Mouse (Mus musculus): ENCODE results near the gene Cacnb4. TPM values are rescaled to one million over a fixed set of nuclear protein-coding genes. Genes with fewer than 3 reads are reported as not detected.

Cacnb4 gene
- total RNA-seq, 1 experiment from 2014 or later = 0.27 TPM

GRCm38 (mm10) chr2:52567421-52567820, 109.2 kb downstream of the Cacnb4 start:
- DNase-seq = no peak

DNA sequence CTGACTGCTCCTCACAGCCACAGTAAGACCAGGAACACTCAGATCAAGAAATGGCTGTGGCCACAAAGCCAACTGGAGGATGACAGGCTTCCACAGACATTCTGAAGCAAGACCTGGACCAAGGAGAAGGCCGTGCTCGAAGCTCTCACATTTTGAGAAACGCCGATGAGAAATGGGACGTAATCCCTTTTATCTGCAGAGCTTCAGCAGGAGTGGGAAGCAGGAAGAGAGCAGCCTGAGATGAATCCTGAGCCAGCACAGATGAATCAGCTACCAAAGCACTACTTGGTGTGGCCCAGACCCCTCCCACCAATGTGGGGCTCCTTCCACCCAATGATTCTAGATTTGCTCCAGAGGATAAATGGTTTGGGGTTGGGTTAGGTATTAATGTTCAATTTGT, 113.4 kb downstream of the Cacnb4 start:
- no peak for DNase-seq

- DNase-seq = no peak
Measured at GRCm38 (mm10) chr2:52562356-52562755, 114.3 kb downstream of the Cacnb4 start.

DNA sequence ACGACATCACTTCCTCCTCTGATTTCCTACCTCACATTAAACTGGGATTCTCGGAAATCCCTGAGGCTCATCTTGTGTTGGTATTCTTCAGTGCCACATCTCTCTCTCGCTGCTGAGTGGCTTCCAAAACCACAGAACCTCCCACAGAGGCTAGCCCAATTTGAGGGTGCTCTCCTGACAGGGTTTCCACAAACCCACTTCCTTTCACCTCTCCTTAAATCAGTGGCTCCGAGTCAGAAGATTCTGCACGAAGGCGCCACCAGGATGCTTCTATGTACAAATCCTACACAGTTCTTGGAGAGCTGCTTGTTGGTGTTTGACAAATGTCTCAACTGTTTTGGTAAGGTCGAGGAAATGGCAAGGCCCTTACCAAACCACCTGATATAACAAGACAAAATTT, 115.5 kb downstream of the Cacnb4 start:
- DNase-seq = no peak

GRCm38 (mm10) chr2:52560266-52560665, 116.4 kb downstream of the Cacnb4 start:
- no peak for DNase-seq

DNA sequence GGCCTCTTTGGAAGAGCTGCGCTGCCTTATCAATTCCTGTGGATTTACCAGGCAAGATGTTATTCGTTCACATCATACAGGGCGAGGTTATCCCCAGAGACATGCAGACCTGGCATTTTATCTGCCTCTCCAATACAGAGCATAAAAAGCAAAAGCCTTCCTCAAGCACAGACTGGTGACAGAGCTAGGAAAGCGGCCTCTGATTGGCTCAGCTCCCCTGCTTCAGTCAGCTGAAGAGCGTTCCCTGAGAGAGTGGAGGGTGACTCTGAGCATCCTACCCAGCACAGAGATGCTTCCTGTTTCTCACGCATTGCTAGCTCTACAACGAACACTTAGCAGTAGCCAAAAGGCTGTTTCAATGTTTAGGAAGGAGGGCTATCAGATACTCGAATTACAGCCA, 118.2 kb downstream of the Cacnb4 start:
- no peak for DNase-seq

- no peak for DNase-seq
Measured at GRCm38 (mm10) chr2:52557503-52558275, 118.9 kb downstream of the Cacnb4 start.

- DNase-seq = no peak
Measured at GRCm38 (mm10) chr2:52556961-52557326, 119.7 kb downstream of the Cacnb4 start.

GRCm38 (mm10) chr2:52556298-52556960, 120.2 kb downstream of the Cacnb4 start:
- DNase-seq = no peak

DNA sequence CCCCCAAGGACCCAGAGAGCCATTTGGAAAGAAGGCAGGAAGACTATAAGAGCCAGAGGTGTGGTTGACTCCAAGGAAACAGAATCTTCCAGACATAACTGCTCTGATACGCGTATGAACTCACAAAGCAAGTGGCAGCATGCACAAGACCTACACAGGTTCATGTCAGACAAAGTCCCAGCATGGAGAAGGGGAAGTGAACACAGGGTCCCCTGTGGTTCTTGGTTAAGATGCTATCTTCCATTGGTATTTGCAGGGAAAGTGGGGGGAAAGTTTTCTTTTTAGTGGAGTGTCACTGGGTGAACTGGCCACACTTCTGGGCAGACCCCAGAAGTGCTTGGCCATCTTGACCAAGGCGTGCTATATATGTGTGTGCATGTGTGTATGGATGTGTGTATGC, 128.2 kb downstream of the Cacnb4 start:
- DNase-seq = no peak

- DNase-seq = no peak
Measured at GRCm38 (mm10) chr2:52547331-52547730, 129.3 kb downstream of the Cacnb4 start.

GRCm38 (mm10) chr2:52544527-52544926, 132.1 kb downstream of the Cacnb4 start:
- no peak for DNase-seq

DNA sequence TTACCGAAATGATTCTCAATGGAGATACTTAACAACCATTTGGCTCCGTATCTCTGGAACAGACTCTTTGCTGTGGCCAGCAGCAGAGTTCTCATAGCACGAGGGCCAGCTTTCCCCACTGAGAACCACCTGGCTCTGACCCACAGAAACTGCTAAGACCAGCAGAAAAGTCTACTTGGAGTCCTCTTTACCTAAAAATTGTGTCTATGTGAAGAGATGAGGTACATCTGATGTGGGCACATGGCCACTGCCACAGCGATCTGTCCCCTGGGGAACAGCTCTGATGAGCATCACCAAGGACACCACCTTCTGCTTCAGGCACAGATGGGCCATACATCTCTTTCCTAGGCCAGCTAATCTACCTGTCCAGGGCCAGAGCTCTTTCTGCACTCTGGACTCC, 135.6 kb downstream of the Cacnb4 start:
- no peak for DNase-seq

GRCm38 (mm10) chr2:52539318-52539717, 137.3 kb downstream of the Cacnb4 start:
- no peak for DNase-seq

GRCm38 (mm10) chr2:52537645-52538044, 139.0 kb downstream of the Cacnb4 start:
- no peak for DNase-seq

GRCm38 (mm10) chr2:52537155-52537554, 139.5 kb downstream of the Cacnb4 start:
- DNase-seq = no peak

DNA sequence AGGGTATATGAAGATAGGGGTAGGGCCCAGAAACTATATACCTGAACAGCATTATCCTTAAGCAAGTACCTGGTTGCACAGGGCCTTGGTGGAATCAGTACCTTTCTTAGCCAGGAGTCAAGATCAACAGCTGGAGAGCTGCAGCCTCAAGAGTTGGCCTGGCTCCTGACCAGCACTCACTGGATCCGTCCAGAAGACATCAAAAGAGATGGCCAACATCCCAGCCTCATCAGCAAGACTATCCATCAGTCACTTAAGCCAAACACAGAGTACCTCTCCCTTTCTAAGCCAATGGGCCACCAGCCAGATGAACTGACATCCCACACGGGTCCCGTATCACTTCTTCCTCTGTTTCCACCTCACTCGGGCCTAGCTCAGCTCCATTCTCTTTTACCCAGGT, 140.1 kb downstream of the Cacnb4 start:
- DNase-seq = no peak

DNA sequence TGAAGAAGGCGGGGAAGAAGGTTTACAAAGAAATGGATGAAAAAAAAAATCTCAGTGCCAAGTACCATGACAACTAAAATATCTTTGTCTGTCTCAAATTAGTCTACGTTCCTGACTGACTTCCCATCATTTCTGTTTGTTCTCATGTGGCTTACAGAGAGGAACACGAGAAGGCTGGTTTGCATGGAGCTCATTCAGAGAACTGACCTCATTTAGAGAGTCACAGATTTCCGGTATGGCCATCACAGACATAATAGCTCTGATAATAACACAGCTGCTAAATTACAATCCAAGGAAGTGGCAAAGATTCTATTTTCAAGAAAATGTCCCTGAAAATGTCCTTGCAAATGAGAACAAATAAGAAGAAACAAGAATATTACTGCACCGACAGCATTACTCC, 142.9 kb downstream of the Cacnb4 start:
- no peak for DNase-seq

GRCm38 (mm10) chr2:52530521-52530920, 146.1 kb downstream of the Cacnb4 start:
- DNase-seq = no peak

GRCm38 (mm10) chr2:52529245-52529644, 147.4 kb downstream of the Cacnb4 start:
- no peak for DNase-seq

- peak; percentile 10 for DNase-seq
Measured at GRCm38 (mm10) chr2:52525876-52526592, 150.6 kb downstream of the Cacnb4 start.

- no peak for DNase-seq
Measured at GRCm38 (mm10) chr2:52523056-52523715, 153.4 kb downstream of the Cacnb4 start.

- no peak for DNase-seq
Measured at GRCm38 (mm10) chr2:52521012-52521411, 155.6 kb downstream of the Cacnb4 start.

Measured in adrenal gland, postnatal 25 days (tissue).